Mouse (Mus musculus) embryonic facial prominence, embryonic 11.5 days (tissue): ENCODE measurements around the gene Arg1. TPM values are rescaled to one million over a fixed set of nuclear protein-coding genes. Genes with fewer than 3 reads are reported as not detected.

Experiments
- ATAC-seq: fragments of 200-750 bp; cut with Nextera tagmentation; replicated peaks from 2 replicates; pipeline ENCODE4 v1.8.0; 2017; ENCODE audit warnings: low read depth; ENCODE audit not compliant: insufficient number of reproducible peaks, low FRiP score, low TSS enrichment
- DNase-seq: peaks from one replicate; pipeline ENCODE4 v3.0.0-alpha.2; 2015; ENCODE audit warnings: low spot score
- H3K27ac ChIP-seq: fragments of 300-500 bp; sonication (generic); replicated peaks from 2 replicates; pipeline ENCODE4 v1.5.1; 2014; ENCODE audit warnings: mild to moderate bottlenecking, low read depth, low read length, control low read depth
- H3K27me3 ChIP-seq: fragments of 300-500 bp; sonication (generic); 2 replicates; pipeline ENCODE4 v1.6.1; 2014; ENCODE audit warnings: mild to moderate bottlenecking, low read length, moderate library complexity, mixed read lengths; ENCODE audit not compliant: control insufficient read depth, insufficient read depth
- H3K36me3 ChIP-seq: fragments of 300-500 bp; sonication (generic); replicated peaks from 2 replicates; pipeline ENCODE4 v1.6.1; 2014; ENCODE audit warnings: low read depth, mild to moderate bottlenecking, low read length, moderate library complexity, mixed read lengths; ENCODE audit not compliant: control insufficient read depth, insufficient read depth
- H3K4me1 ChIP-seq: fragments of 300-500 bp; sonication (generic); 2 replicates; pipeline ENCODE4 v1.6.1; 2014; ENCODE audit warnings: low read length, mixed read lengths; ENCODE audit not compliant: control insufficient read depth, insufficient read depth
- H3K4me2 ChIP-seq: fragments of 300-500 bp; sonication (generic); 2 replicates; pipeline ENCODE4 v1.6.1; 2014; ENCODE audit warnings: low read depth, mild to moderate bottlenecking, control low read depth, low read length, moderate library complexity
- H3K4me3 ChIP-seq: fragments of 300-500 bp; sonication (generic); 2 replicates; pipeline ENCODE4 v1.5.1; 2014; ENCODE audit warnings: low read depth, low read length, control low read depth
- H3K9ac ChIP-seq: fragments of 300-500 bp; sonication (generic); replicated peaks from 2 replicates; pipeline ENCODE4 v1.6.1; 2014; ENCODE audit warnings: mild to moderate bottlenecking, control low read depth, low read length
- H3K9me3 ChIP-seq: fragments of 300-500 bp; sonication (generic); replicated peaks from 2 replicates; pipeline ENCODE4 v1.6.1; 2016; ENCODE audit warnings: mild to moderate bottlenecking, low read length, inconsistent platforms, mixed read lengths; ENCODE audit not compliant: control insufficient read depth
- WGBS: fragments of 180-500 bp; shearing (Covaris S2); extraction: QIAGEN DNeasy Blood & Tissue Kit; methylation state at CpG from one replicate; pipeline ENCODE4 v1.1.7; 2014; 5-methylcytosine and 5-hydroxymethylcytosine counted together
- polyA plus RNA-seq: library from polyadenylated mRNA; unstranded; fragments of >200 nt; fragmentation: Nextera tagmentation; extraction: Ambion mirVana; gene quantifications from 2 replicates; pipeline ENCODE4 v1.2.1, GENCODE M21; 2014

Gene Arg1
- polyA plus RNA-seq, 1 experiment from 2014 or later: 8.6 TPM

DNA sequence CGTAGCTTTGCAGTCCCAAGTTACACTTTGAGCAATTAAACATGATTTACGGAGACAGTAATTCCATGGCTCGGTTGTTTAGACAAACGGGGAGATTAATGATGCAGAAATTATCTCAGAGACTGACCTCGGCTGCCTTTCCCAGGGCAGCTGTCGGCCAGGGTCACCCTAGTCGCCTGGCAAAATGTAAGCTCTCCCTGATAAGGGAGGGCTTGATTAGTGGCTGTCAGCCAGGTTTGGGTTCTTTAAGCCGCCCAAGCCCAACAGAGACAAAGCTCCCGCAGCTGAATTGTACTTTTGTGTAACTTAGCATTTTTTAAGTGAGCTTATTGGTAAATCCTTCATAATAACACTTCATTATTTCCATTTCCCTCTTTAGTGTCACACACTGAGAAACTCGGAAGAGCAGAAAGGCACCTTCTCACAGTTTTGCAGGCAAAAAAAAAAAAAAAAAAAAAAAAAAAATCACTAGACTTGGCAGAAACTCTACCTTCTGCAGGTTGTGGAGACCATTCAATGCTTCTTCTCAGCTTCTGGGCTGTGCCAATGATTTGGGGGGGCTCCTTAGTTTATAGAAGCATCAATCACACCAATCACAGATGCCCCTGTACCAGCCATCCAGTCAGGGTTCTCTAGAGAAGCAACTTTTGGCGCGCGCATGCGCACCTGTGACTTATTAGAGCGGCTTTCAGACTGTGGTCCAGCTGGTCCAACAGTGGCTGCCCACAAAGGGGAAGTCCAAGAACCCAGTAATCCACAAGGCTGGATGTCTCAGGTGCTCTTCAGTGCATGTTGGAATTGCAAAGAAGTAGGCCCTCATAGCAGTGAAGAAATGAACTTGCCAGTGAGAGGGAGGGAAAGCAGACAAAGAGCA is 32.0 kb upstream of the Arg1 start:
- no peak overlapping the region for H3K4me2 ChIP-seq
- H3K36me3 ChIP-seq: no peaks in the 10 kb centered on the region
- H3K9ac ChIP-seq: no peak overlapping the region
- 49% methylated on average over 15 of the region's 15 CpGs for whole genome bisulfite sequencing
- no peak overlapping the region for H3K27ac ChIP-seq
- DNase-seq (no peak), ATAC-seq (no peak)
- no peaks in the 10 kb centered on the region for H3K9me3 ChIP-seq
- no peaks in the 10 kb centered on the region for H3K4me1 ChIP-seq
- no peaks in the 10 kb centered on the region for H3K27me3 ChIP-seq
- H3K4me3 ChIP-seq: no peak overlapping the region

DNA sequence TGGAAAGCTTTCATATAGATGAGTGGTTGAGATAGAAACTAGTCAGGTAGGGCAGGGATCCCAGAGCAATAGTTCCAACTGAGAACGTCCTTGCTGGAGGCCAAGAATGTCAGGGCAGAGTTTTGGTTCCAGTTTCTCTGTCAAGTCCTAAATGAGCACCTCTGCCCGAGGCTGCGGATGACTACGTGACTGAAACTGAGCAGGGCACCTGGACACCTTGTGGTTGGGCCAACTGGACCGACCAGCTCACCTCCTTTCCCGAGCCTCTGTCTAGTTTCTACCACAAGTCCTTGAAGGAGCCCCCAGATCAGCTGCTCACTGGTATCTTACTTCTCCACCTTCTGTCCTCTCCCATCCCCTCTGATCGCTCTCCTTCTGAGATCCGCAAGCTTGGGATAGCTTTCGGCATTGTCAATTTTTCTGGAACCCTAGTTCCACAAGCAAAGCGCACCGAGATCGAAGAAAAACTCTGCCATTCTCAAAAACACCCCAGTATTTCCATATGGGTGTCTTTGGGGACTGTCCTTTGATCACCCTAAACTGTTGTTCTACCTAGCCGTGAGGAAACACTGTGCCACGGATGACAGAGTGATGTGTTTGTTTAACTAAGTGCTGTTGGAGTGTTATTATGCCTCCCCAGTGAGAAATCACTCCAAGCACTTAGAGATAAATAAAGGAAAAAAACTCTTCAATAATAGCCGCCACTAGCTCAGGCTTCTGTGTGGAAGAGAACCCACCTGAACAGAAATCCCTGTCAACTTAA is 31.2 kb upstream of the Arg1 start:
- Histone ChIP-seq H3K27ac (no peak overlapping the region), H3K4me3 (no peak overlapping the region), H3K4me1 (no peaks in the 10 kb centered on the region), H3K9me3 (no peaks in the 10 kb centered on the region), H3K9ac (no peak overlapping the region), H3K36me3 (no peaks in the 10 kb centered on the region), H3K4me2 (no peak overlapping the region), H3K27me3 (no peaks in the 10 kb centered on the region)
- WGBS: 73% methylated on average over 15 of the region's 15 CpGs
- DNase-seq (no peak), ATAC-seq (no peak)

DNA sequence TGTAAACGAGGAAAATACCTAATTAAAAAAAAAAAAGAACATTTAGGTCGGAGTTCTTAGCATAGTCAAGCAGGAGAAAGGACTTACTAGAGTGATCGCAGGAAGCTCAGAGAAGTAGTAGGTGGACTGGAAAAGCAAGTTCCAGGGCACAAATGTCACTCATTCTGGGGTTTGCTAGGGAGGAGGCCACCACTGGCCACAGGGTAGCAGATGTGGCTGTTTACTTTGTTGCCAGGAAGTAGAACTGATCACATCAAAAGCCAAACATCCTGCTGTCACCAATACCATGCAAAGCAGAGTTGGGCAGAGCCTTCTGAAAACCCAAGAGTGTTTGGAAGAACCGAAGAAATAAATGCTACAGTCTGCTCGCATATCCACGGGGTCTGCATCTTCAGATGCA is 26.6 kb upstream of the Arg1 start:
- Histone ChIP-seq H3K9ac (no peak overlapping the region), H3K9me3 (no peaks in the 10 kb centered on the region), H3K4me1 (no peaks in the 10 kb centered on the region), H3K27me3 (no peaks in the 10 kb centered on the region), H3K4me3 (no peak overlapping the region), H3K36me3 (no peaks in the 10 kb centered on the region), H3K27ac (no peak overlapping the region), H3K4me2 (no peak overlapping the region)
- ATAC-seq (no peak), DNase-seq (no peak)
- WGBS: 84% methylated on average over 6 of the region's 6 CpGs

DNA sequence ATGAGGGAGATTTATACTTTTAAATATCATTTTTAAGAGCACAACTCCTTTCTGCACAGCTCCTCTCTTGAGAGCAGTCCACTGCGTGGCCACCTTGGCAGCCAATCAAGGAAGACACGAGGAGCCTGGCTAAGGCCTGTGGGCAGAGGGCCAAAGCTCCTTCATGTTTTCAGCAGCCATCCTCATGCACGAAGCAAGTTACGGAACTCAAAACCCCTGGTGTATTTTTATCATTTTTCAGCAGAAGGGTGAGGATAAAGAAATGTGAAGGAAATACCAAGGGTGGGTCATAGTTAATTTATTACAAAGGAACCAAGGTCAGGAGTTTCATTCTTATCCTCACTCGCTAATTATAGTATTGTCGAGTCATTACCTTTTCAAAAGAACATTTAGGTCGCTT is 25.3 kb upstream of the Arg1 start:
- ATAC-seq: no peak
- no peak overlapping the region for H3K4me3 ChIP-seq
- no peaks in the 10 kb centered on the region for H3K36me3 ChIP-seq
- WGBS: 86% methylated on average over 7 of the region's 7 CpGs
- no peak overlapping the region for H3K9ac ChIP-seq
- H3K9me3 ChIP-seq: no peaks in the 10 kb centered on the region
- H3K4me2 ChIP-seq: no peak overlapping the region
- no peaks in the 10 kb centered on the region for H3K27me3 ChIP-seq
- no peaks in the 10 kb centered on the region for H3K4me1 ChIP-seq
- DNase-seq: no peak
- no peak overlapping the region for H3K27ac ChIP-seq

DNA sequence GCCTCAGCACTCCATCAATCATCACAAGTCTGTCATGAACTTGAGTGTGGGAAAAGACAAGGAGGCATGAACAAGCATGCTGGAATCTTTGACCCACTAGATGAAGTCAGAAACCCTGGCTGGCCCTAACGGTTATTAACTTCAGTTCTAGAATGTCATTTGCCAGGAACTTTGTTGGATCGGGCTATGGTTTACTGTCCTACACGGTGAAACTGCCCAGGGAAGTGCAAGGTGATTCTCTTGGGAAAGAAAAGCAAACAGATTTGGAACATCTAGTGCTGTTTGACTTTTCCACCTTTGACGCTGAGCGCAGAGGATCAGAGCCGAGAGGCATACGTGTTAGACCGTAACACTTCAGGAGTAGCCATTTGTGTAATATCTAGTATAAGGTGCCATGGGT is 24.3 kb upstream of the Arg1 start:
- Histone ChIP-seq H3K4me1 (no peaks in the 10 kb centered on the region), H3K36me3 (no peaks in the 10 kb centered on the region), H3K27ac (no peak overlapping the region), H3K9me3 (no peaks in the 10 kb centered on the region), H3K4me3 (no peak overlapping the region), H3K27me3 (no peaks in the 10 kb centered on the region), H3K4me2 (no peak overlapping the region), H3K9ac (no peak overlapping the region)
- ATAC-seq (no peak), DNase-seq (no peak)
- 89% methylated on average over 8 of the region's 8 CpGs for WGBS

DNA sequence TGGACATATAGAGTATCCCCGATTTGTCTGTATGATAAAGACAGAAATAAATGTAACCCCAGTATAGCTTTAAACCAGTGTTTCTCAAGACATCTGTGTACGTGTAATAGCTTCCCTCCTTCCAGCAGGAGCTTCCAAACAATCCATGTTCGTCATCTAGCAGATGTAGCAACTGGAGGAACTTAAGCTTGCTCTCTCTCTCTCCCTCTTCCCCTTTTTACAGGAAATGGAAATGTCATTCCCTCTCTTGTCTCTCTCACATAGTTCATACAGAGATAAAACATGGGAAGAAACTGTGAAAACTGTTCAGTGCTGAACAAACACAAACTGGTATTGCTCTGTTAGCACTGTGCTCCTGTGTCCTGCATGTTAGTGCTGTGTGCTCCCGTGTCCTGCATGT is 22.9 kb upstream of the Arg1 start:
- DNase-seq: no peak
- no peaks in the 10 kb centered on the region for H3K9me3 ChIP-seq
- no peak overlapping the region for H3K27ac ChIP-seq
- no peaks in the 10 kb centered on the region for H3K27me3 ChIP-seq
- H3K36me3 ChIP-seq: no peaks in the 10 kb centered on the region
- H3K4me2 ChIP-seq: no peak overlapping the region
- WGBS: 75% methylated on average over 4 of the region's 4 CpGs
- H3K4me1 ChIP-seq: no peaks in the 10 kb centered on the region
- ATAC-seq: no peak
- no peak overlapping the region for H3K4me3 ChIP-seq
- no peak overlapping the region for H3K9ac ChIP-seq

DNA sequence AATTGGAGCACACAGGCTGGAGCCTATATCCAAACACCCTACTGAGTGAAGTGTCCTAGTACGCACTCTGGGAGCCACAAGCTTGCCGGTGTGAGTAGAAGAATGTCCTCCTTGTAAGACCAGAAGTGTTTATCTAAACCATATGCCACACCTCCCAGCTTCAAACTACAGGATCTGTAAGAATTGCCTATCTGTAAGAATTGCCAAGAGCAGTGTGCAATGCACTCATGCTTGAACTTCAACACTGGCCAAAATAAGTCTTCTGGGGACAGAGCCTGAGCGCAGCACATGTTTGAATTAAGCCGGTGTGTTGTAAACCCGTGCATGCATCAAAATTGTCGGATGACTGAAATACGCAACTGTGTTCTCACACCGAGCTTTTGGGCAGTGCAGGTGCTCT is 21.0 kb upstream of the Arg1 start:
- DNase-seq (no peak), ATAC-seq (no peak)
- no peak overlapping the region for H3K4me2 ChIP-seq
- no peaks in the 10 kb centered on the region for H3K36me3 ChIP-seq
- no peaks in the 10 kb centered on the region for H3K27me3 ChIP-seq
- H3K27ac ChIP-seq: no peak overlapping the region
- no peak overlapping the region for H3K4me3 ChIP-seq
- no peaks in the 10 kb centered on the region for H3K4me1 ChIP-seq
- 69% methylated on average over 8 of the region's 8 CpGs for WGBS
- H3K9ac ChIP-seq: no peak overlapping the region
- no peaks in the 10 kb centered on the region for H3K9me3 ChIP-seq

DNA sequence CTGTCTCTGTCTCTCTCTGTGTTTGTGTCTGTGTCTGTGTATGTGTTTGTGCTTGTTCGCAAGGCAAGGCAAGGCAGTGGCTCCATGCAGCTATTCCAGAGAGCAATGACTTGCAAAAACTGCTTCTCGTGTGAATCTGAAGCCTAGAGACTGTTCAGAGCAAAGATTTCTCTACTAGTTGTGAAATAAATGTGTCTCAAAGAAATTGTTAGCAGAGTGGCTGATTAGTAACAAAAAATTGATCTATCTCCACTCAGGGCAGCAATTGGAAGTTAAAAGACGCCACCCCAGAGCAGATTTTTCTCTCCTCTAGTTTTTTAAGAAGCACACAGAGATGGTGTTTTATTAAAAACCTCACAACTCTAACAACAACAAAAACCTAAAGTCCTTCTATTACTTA is 20.6 kb upstream of the Arg1 start:
- H3K36me3 ChIP-seq: no peaks in the 10 kb centered on the region
- no peak overlapping the region for H3K9ac ChIP-seq
- DNase-seq (no peak), ATAC-seq (no peak)
- H3K27ac ChIP-seq: no peak overlapping the region
- no peak overlapping the region for H3K4me2 ChIP-seq
- H3K4me1 ChIP-seq: no peaks in the 10 kb centered on the region
- 89% methylated on average over 3 of the region's 3 CpGs for WGBS
- H3K27me3 ChIP-seq: no peaks in the 10 kb centered on the region
- no peaks in the 10 kb centered on the region for H3K9me3 ChIP-seq
- H3K4me3 ChIP-seq: no peak overlapping the region
